Mouse (Mus musculus) spleen, embryonic (tissue): ENCODE measurements around the gene Osbpl11.

Experiments
- CTCF ChIA-PET: fragments of 350-600 bp; sonication (Branson Sonifier 250); formaldehyde crosslinking; loops from one replicate; lab custom pipeline; 2022; lab: Charles Lee

Gene Osbpl11

GRCm38 (mm10) chr16:33239305-33239704 lies 54.4 kb downstream of the Osbpl11 start:
- CTCF ChIA-PET: interaction anchor here (0.6 kb wide), 1 partner anchor 598 kb away, joined by 3 read pairs; no protein-coding TSS in a partner anchor

GRCm38 (mm10) chr16:33242046-33242445 lies 57.2 kb downstream of the Osbpl11 start:
- CTCF ChIA-PET: no interaction called here

GRCm38 (mm10) chr16:33244136-33244691 lies 59.3 kb downstream of the Osbpl11 start:
- CTCF ChIA-PET: interaction anchor here (0.7 kb wide), 1 partner anchor 44 kb away, joined by 9 read pairs; no protein-coding TSS in a partner anchor

- CTCF ChIA-PET: no interaction called here
Measured at GRCm38 (mm10) chr16:33244933-33245470, 60.1 kb downstream of the Osbpl11 start.

GRCm38 (mm10) chr16:33246526-33246925 lies 61.7 kb downstream of the Osbpl11 start:
- CTCF ChIA-PET: no interaction called here

- CTCF ChIA-PET: no interaction called here
Measured at GRCm38 (mm10) chr16:33247006-33247405, 62.1 kb downstream of the Osbpl11 start.

GRCm38 (mm10) chr16:33250651-33251120 lies 65.8 kb downstream of the Osbpl11 start:
- CTCF ChIA-PET: no interaction called here

GRCm38 (mm10) chr16:33251194-33252051 lies 66.6 kb downstream of the Osbpl11 start, which contains the start of gene Snx4:
Gene Snx4 (plus strand): TSS chr16:33251442.
- CTCF ChIA-PET: interaction anchor here (0.6 kb wide), 1 partner anchor 140 kb away, joined by 3 read pairs; no protein-coding TSS in a partner anchor

- CTCF ChIA-PET: interaction anchor here (0.8 to 1.0 kb wide), 2 partner anchors 40 to 1830 kb away, joined by 3 read pairs; no protein-coding TSS in a partner anchor
Measured at GRCm38 (mm10) chr16:33255601-33256000, 70.7 kb downstream of the Osbpl11 start.

- CTCF ChIA-PET: interaction anchor here (0.5 kb wide), 1 partner anchor 72 kb away, joined by 3 read pairs; no protein-coding TSS in a partner anchor
Measured at GRCm38 (mm10) chr16:33258530-33258929, 73.7 kb downstream of the Osbpl11 start.

GRCm38 (mm10) chr16:33259824-33260223 lies 75.0 kb downstream of the Osbpl11 start:
- CTCF ChIA-PET: interaction anchor here (0.6 kb wide), 1 partner anchor 10 kb away, joined by 4 read pairs; no protein-coding TSS in a partner anchor

- CTCF ChIA-PET: no interaction called here
Measured at GRCm38 (mm10) chr16:33260825-33261224, 76.0 kb downstream of the Osbpl11 start.

- CTCF ChIA-PET: interaction anchor here (0.7 kb wide), 1 partner anchor 35 kb away, joined by 4 read pairs; no protein-coding TSS in a partner anchor
Measured at GRCm38 (mm10) chr16:33261584-33262061, 76.8 kb downstream of the Osbpl11 start.

- CTCF ChIA-PET: no interaction called here
Measured at GRCm38 (mm10) chr16:33262096-33262495, 77.2 kb downstream of the Osbpl11 start.

- CTCF ChIA-PET: no interaction called here
Measured at GRCm38 (mm10) chr16:33267616-33268253, 82.9 kb downstream of the Osbpl11 start.

- CTCF ChIA-PET: interaction anchor here (0.7 kb wide), 1 partner anchor 539 kb away, joined by 10 read pairs; no protein-coding TSS in a partner anchor
Measured at GRCm38 (mm10) chr16:33271824-33272223, 87.0 kb downstream of the Osbpl11 start.

GRCm38 (mm10) chr16:33283079-33283478 lies 98.2 kb downstream of the Osbpl11 start:
- CTCF ChIA-PET: no interaction called here

- CTCF ChIA-PET: interaction anchor here (0.6 kb wide), 1 partner anchor 45 kb away, joined by 9 read pairs; no protein-coding TSS in a partner anchor
Measured at GRCm38 (mm10) chr16:33288536-33288935, 103.7 kb downstream of the Osbpl11 start.

GRCm38 (mm10) chr16:33289981-33290380 lies 105.1 kb downstream of the Osbpl11 start:
- CTCF ChIA-PET: no interaction called here

- CTCF ChIA-PET: no interaction called here
Measured at GRCm38 (mm10) chr16:33292241-33292640, 107.4 kb downstream of the Osbpl11 start.
